Mouse (Mus musculus): Measurements from ENCODE around the gene Sirt7. TPM values are rescaled to one million over a fixed set of nuclear protein-coding genes. Genes with fewer than 3 reads are reported as not detected.
"Not testable (repeated sequence)": the region's sequence is repeated elsewhere in the genome, so short reads cannot be mapped to it uniquely, and the experiment has no call there.

Gene Sirt7
- polyA plus RNA-seq, 1 experiment from 2014 or later: 34.3 TPM

DNA sequence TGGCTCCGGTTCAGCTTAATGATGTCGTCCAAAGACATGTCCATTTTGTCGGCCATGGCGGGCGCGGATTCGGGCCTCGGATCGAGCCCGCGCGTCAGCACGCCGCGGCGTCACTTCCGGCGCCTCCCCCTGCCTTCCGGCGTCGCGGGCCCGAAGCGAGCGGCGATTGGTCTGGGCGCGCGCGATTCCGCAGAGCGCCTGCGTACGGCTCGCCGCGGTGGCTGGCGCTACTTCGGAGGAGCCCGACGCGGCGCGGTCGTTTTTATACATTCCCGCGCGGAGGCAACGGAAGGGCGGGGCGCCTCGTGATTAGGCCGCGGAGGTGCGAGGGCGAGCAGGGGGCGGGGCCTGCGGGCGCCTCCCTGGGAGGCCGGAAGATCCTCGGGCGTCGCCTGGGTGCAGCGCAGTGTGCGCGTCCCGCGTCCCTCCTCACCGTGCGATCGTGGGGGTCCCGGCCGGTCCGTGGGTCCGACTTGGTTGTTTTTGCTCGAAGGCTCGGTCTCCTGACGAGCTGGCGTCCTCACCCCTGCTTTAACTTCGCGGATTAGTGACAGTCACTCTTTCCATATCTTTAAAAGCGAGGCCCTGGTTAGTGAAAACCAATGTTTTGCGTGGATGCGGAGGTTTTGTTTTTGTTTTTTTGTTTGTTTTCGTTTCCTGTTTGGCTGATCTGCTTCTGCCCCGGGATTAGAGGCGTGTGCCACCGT, 26.6 kb downstream of the Sirt7 start, which contains the start of the genes Alyref and Anapc11:
Alyref (minus strand) TSS at position 83 of the 707 bp plus-strand sequence.
Anapc11 (plus strand) TSS at position 139 of the 707 bp plus-strand sequence.
- Histone ChIP-seq H3K36me3 (peaks cover 59% of the 10 kb centered on the region), H3K4me2 (peak within 1 kb of the TSS; percentile 91), H3K9ac (peak within 1 kb of the TSS; percentile 97), H3K27ac (peak within 1 kb of the TSS; percentile 89), H3K4me3 (peak within 1 kb of the TSS; percentile 91), H3K27me3 (no peaks in the 10 kb centered on the region), H3K4me1 (peaks cover 24% of the 10 kb centered on the region), H3K9me3 (no peaks in the 10 kb centered on the region)
- peak; percentile 97 for ATAC-seq (ENCODE audit: borderline replicate concordance, extremely low read depth, low FRiP score, low TSS enrichment)
- under 1% methylated on average over 88 of the region's 88 CpGs for WGBS

DNA sequence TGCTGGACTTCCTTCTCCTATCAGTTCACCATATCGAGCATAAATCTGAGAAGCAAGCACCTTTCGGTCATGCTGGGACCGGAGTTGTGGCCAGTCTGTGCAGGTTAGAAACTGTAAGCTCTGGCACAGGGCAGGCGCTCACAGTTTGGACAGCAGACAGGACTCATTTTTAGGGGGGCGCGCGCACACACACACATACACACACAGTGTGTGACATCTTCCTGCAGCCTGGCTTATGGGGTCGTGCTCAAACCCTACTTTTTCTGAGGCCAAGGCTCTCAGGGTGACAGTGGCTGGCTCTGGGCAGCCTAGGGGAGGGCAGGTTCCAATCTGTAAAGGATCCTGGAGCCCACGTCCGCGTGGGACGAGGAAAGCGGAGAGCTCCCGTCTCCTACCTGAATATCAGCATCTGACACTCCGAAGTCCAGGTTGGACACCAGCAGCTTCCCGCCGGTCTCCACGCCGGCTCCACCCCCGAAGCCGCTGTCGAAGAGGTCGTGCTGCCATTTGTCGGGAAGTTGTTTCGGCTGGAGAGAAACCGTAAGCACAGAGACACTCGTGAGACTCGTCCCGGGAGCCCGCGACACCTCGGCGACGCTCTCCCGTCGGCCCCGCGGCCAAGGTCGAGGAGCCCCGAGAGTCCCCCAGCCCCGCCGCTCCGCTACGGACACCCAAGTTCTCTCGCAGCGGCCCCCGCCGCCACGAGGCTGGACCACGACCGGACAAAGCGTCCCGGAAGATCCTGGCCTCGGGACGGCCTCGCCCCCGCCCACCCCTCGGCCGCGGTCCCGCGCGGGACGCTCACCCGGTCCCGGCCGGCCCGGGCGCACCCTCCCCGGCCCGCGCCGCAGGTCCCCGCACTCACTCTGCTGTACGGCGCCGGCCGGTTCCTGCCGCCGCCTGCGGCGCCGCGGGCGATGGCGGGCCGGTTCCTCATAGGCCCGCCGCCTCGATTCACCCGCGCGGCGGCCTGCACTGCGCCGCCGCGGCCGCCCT, 27.5 kb downstream of the Sirt7 start:
- no peaks in the 10 kb centered on the region for H3K27me3 ChIP-seq
- H3K4me2 ChIP-seq: peak overlapping the region; percentile 91
- peaks cover 61% of the 10 kb centered on the region for H3K36me3 ChIP-seq
- peak overlapping the region; percentile 91 for H3K4me3 ChIP-seq
- no peaks in the 10 kb centered on the region for H3K9me3 ChIP-seq
- WGBS: 2% methylated on average over 99 of the region's 99 CpGs
- H3K9ac ChIP-seq: peak overlapping the region; percentile 97
- ATAC-seq (ENCODE audit: borderline replicate concordance, extremely low read depth, low FRiP score, low TSS enrichment): peak; percentile 50; the same call in 1 of the 2 replicates
- peak overlapping the region; percentile 89 for H3K27ac ChIP-seq
- peaks cover 24% of the 10 kb centered on the region for H3K4me1 ChIP-seq

DNA sequence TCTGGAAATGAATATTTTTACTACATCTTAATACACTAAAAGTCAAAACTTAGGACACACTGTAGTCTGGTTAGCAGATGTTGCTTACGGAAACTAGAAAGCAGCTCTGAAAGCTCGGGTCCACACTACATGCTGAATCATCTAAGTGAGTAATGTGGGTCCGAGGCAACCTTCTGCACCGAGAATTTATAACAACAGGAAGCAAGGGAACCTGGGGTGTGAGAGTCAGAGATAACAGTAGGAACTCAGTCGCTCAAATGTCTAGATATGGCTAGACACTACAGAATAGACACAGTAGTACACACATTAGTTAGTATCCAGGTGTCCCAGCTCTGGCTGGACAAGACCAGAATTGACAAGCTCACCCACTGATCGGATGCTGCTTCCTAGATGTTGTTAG, 36.5 kb downstream of the Sirt7 start:
- Histone ChIP-seq H3K9ac (no peak overlapping the region), H3K27ac (no peak overlapping the region), H3K4me1 (no peaks in the 10 kb centered on the region), H3K4me2 (no peak overlapping the region), H3K9me3 (no peaks in the 10 kb centered on the region), H3K27me3 (no peaks in the 10 kb centered on the region), H3K36me3 (peaks cover 95% of the 10 kb centered on the region), H3K4me3 (no peak overlapping the region)
- 89% methylated on average over 6 of the region's 6 CpGs for WGBS
- no peak for ATAC-seq (ENCODE audit: borderline replicate concordance, extremely low read depth, low FRiP score, low TSS enrichment)

DNA sequence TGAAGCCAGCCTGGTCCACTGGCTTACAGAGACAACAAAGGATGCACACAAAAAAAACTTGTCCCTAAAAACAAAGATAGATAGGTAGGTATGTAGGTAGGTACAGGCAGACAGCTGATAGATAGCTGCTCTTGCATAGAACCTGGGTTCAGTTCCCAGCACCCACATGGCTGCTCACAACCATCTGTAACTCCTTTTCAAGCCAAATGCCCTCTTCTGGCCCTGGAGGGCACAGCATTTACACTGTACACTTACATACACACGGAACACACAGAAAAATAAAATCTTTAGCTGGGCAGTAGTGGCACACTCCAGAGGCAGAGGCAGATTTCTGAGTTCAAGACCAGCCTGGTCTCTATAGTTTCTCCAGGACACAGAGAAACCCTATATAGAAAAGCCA, 41.1 kb downstream of the Sirt7 start:
- Histone ChIP-seq H3K27me3 (no peaks in the 10 kb centered on the region), H3K9ac (no peak overlapping the region), H3K9me3 (no peaks in the 10 kb centered on the region), H3K4me2 (no peak overlapping the region), H3K4me3 (no peak overlapping the region), H3K27ac (no peak overlapping the region), H3K4me1 (peaks cover 26% of the 10 kb centered on the region), H3K36me3 (peaks cover 60% of the 10 kb centered on the region)
- no peak for ATAC-seq (ENCODE audit: borderline replicate concordance, extremely low read depth, low FRiP score, low TSS enrichment)
- WGBS: 87% methylated on average over 1 of the region's 1 CpGs

DNA sequence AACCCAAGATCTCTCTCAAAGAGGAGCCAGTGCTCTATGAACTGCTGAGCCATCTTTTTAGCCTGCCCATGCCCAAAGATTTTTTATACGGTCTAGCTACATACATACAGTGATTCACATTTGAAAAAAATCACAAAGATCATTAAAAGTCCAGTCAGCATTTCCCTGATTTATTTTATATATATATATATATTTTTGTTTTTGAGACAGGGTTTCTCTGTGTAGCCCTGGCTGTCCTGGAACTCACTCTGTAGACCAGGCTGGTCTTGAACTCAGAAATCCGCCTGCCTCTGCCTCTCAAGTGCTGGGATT, 42.1 kb downstream of the Sirt7 start:
- ATAC-seq (ENCODE audit: borderline replicate concordance, extremely low read depth, low FRiP score, low TSS enrichment); H3K9ac ChIP-seq; H3K9me3 ChIP-seq; H3K4me3 ChIP-seq; H3K4me2 ChIP-seq; H3K27me3 ChIP-seq; H3K27ac ChIP-seq: not testable (repeated sequence)
- Histone ChIP-seq H3K4me1 (peaks cover 30% of the 10 kb centered on the region), H3K36me3 (peaks cover 60% of the 10 kb centered on the region)
- 94% methylated on average over 2 of the region's 2 CpGs for WGBS

DNA sequence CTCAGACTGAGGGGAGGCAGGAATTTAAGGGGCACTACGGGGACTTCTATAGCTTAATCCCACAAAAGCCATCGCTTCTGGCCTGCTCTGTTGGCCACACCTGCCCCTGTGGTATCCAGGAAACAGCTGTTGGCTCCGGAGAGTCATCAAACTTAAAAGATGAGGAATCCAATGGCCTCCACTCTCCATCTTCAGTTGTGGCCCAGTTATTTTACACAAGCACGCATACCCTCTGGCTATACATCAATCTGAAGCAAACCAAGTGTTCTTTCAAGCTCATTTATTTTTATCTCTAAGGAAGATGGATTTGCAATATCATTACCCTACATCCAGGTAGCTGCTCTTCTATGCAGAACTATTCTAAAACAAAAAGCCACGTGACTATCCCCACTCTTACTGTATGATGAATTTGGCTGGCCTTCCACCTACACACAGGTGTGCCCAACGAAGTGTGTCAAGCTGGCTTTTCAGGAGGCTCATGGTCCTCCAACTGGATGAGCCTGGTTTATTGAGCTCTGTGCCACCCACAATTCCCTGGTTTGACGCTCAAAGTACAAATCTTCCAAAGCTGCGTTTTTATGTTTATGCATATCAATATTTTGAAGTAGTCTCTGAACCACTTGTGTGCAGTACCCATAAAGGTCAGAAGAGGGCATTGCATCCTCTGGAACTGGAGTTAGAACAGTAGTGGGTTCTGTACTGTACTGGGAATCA, 42.6 kb downstream of the Sirt7 start:
- peak overlapping the region; percentile 86 for H3K9ac ChIP-seq
- no peaks in the 10 kb centered on the region for H3K27me3 ChIP-seq
- peaks cover 60% of the 10 kb centered on the region for H3K36me3 ChIP-seq
- peak overlapping the region; percentile 83 for H3K4me3 ChIP-seq
- H3K9me3 ChIP-seq: no peaks in the 10 kb centered on the region
- H3K27ac ChIP-seq: peak overlapping the region; percentile 94
- peak overlapping the region; percentile 89 for H3K4me2 ChIP-seq
- ATAC-seq (ENCODE audit: borderline replicate concordance, extremely low read depth, low FRiP score, low TSS enrichment): no peak
- 63% methylated on average over 8 of the region's 8 CpGs for WGBS
- H3K4me1 ChIP-seq: peaks cover 30% of the 10 kb centered on the region

DNA sequence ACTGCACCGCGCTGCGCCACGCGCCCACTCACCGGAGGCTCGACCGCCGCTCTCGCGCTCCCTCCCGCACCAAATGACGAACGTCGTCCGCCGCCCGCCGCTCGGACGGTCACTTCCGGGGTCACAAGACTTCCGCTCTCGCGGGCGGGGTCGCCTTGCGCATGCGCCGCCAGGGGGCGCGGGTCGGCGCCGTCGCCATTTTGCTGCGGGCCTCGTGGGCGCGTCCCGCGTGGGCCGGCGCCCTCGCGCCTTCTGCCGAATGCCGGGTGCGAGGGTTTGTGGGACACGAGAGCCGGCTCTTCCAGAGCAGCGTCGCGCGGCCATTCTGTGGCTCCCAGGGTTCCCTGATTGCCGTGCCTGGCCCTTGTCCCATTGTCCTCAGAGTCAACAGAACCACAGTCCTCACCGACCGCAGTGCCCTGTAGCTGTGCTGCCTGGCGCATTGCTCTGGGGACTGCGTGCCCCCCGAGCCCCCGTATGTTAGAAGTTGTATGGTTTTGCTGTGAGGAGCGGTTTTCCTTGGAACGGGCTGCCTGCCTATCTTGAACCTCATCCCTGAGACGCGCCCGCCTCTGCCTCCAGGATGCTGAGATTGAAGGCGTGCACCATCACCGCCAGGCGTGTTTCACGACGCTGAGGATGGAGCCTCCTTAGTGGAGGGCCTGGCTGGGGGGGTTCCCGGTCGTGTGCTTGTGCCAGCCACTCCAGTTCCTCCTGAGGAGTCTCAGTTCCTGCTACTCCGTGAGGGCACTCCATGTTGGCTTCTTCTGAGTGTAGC, 43.4 kb downstream of the Sirt7 start, which contains the start of gene Arhgdia:
Arhgdia (minus strand) TSS at position 135 of the 778 bp plus-strand sequence.
- H3K27ac ChIP-seq: peak within 1 kb of the TSS; percentile 94
- H3K36me3 ChIP-seq: peaks cover 57% of the 10 kb centered on the region
- peaks cover 30% of the 10 kb centered on the region for H3K4me1 ChIP-seq
- peak within 1 kb of the TSS; percentile 83 for H3K4me3 ChIP-seq
- WGBS: 5% methylated on average over 69 of the region's 75 CpGs
- H3K9me3 ChIP-seq: no peaks in the 10 kb centered on the region
- H3K4me2 ChIP-seq: peak within 1 kb of the TSS; percentile 89
- ATAC-seq (ENCODE audit: borderline replicate concordance, extremely low read depth, low FRiP score, low TSS enrichment): peak; percentile 71
- H3K27me3 ChIP-seq: no peaks in the 10 kb centered on the region
- peak within 1 kb of the TSS; percentile 86 for H3K9ac ChIP-seq

DNA sequence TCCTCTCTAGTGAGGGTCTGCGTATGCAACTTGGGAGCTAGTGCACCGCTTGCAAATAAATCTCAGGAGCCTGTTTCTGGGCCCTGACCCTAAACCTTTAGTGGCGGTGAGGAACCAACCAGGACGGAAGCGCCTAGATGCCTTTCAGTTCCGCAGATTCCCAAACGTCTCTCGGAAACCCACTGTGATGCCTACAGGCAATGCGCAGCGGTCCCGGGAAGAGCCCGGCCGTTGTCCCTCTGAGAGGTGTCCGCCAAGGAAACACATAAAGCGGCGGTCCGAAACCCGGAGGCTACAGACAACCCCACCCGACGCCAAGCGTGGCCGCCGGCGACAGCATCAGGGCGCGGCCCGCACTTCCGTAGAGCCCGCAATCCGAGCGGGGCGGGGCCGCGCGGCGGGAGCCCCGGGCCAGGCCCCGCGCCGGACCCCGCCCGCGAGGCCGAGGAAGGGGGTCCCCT, 44.1 kb downstream of the Sirt7 start:
- Histone ChIP-seq H3K4me1 (peaks cover 30% of the 10 kb centered on the region), H3K9ac (peak overlapping the region; percentile 86), H3K9me3 (no peaks in the 10 kb centered on the region), H3K4me3 (peak overlapping the region; percentile 83), H3K36me3 (peaks cover 49% of the 10 kb centered on the region), H3K27ac (peak overlapping the region; percentile 94), H3K27me3 (no peaks in the 10 kb centered on the region), H3K4me2 (peak overlapping the region; percentile 89)
- WGBS: under 1% methylated on average over 36 of the region's 44 CpGs
- peak; percentile 24 for ATAC-seq (ENCODE audit: borderline replicate concordance, extremely low read depth, low FRiP score, low TSS enrichment)

DNA sequence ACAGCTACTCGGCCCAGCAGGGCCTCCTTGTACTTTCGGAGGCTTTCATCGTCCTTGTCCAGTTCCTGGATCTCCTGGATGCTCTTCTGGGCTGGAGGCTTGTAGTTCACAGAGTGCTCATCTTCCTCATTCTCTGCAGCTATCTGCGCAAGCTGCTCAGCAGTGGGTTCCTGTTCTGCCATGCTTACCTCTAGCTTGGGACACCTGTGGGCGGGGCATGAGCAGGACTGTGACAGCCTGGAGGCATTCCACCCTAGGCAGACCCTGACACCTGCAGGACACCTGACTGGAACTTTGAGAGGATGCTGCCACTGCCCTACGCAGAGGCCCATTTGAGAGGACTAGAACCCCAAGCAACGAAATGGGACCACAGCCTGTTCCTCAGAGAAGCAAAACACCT, 44.9 kb downstream of the Sirt7 start:
- H3K4me2 ChIP-seq: peak overlapping the region; percentile 89
- ATAC-seq (ENCODE audit: borderline replicate concordance, extremely low read depth, low FRiP score, low TSS enrichment): no peak
- WGBS: 49% methylated on average over 7 of the region's 7 CpGs
- H3K9me3 ChIP-seq: no peaks in the 10 kb centered on the region
- peak overlapping the region; percentile 94 for H3K27ac ChIP-seq
- peaks cover 42% of the 10 kb centered on the region for H3K36me3 ChIP-seq
- H3K4me3 ChIP-seq: peak overlapping the region; percentile 83
- no peaks in the 10 kb centered on the region for H3K27me3 ChIP-seq
- H3K4me1 ChIP-seq: peaks cover 30% of the 10 kb centered on the region
- peak overlapping the region; percentile 86 for H3K9ac ChIP-seq

DNA sequence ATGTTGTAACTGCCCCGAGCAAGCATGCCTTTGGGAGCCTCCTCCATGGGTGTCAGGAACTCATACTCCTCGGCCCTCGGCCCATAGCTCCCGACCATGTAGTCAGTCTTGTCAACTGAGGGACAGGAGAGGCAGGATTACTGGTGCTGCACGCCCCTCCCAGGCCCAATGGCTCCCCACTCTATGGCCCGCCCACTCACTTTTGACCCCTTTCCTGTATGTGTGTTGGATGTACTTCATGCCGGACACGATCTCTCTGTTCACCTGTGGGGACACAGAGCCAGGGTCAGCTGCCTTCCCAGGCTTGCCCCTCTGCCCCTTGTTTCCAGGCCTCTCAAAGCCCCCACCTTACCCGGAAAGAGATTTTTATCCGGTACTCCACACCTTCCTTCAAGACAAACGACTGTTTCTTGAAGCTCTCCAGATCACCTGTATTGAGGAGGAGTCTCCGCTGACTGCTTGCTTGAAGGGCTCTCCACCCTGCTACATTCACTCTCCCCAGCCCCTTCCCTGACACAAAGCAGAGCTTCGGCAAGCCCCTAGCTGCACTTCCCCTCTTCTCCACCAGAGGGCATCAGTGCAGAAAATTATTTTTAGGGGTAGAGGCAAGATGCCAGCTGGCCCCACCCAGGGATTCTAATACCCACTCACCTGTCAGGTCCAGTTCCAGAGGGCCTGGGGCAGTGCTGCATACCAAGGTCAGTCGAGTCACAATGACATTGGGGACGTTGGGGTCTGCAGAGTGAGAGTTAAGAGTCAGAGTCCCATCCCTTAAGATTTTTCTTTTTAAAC, 45.5 kb downstream of the Sirt7 start:
- H3K9me3 ChIP-seq: no peaks in the 10 kb centered on the region
- ATAC-seq (ENCODE audit: borderline replicate concordance, extremely low read depth, low FRiP score, low TSS enrichment): no peak
- peaks cover 33% of the 10 kb centered on the region for H3K4me1 ChIP-seq
- peak overlapping the region; percentile 94 for H3K27ac ChIP-seq
- peak overlapping the region; percentile 86 for H3K9ac ChIP-seq
- 52% methylated on average over 15 of the region's 15 CpGs for WGBS
- peak overlapping the region; percentile 89 for H3K4me2 ChIP-seq
- peaks cover 37% of the 10 kb centered on the region for H3K36me3 ChIP-seq
- H3K27me3 ChIP-seq: no peaks in the 10 kb centered on the region
- peak overlapping the region; percentile 83 for H3K4me3 ChIP-seq

Measured in lung, embryonic 15.5 days (tissue).